Mouse (Mus musculus): ENCODE results near the gene Pnn.
"Not testable (repeated sequence)": the region's sequence is repeated elsewhere in the genome, so short reads cannot be mapped to it uniquely, and the experiment has no call there.

The Pnn gene

GRCm38 (mm10) chr12:59066448-59067077 is at the start of gene Pnn:
Gene Pnn, plus strand, starts transcription at chr12:59066884.
- DNase-seq (ENCODE audit: low read depth, low spot score) = peak; percentile 98

DNA sequence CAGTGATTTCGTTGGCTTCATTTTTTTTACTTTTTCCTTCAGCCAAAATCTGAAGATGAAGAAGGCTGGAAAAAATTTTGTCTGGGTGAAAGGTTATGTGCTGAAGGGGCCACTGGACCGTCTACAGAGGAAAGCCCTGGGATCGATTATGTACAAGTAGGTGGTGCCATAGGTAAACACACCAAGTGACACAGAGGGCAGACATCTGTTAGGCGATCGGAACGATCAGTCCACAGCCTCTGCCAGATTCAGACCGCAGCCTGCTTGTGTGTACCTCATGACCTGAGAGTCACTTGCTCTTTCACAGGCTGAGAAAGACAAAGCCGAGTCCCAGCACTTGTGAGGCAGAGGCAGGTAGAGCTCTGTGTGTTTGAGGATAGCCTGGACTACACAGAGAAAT is 48.7 kb upstream of the Pnn start:
- no peak for DNase-seq (ENCODE audit: low read depth, low spot score)

DNA sequence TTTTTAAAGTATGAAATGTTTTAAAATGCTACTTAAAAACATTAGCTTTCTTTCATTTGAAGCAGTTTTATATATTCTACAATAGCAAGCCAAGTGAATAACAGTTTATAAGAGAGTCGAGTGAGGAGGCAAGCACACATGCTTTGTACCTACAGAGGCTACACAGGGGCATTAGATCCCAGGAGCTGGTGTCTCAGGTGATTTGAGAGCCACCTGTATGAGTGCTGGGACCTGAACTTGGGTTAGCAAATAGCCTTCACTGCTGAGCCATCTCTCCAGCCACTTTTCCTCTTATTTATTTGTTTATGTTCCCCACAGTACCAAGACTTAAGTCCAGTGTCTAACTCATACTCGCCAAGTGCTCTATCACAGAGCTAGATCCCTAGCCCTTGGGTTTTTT is 46.8 kb upstream of the Pnn start:
- DNase-seq (ENCODE audit: low read depth, low spot score) = no peak

DNA sequence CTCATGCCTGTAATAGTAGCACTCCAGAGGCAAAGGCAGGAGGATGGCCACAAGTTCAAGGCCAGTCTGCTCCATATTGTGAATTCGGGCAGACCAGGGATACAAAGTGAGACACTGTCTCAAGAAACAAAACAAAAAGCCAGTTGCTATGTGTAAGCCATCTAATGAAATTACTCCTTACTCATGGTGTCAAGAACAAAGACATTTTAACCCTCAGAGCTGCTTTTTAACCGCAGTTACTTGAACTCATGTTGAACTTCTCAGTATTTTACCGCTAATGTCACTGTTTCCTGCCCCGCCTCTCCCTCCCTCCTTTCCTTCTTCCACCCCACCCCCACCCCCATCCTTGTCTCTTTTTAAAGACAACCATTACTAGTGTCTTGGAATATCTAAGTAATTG is 45.4 kb upstream of the Pnn start:
- no peak for DNase-seq (ENCODE audit: low read depth, low spot score)

- DNase-seq (ENCODE audit: low read depth, low spot score) = no peak
These were observed 34.6 kb upstream of the Pnn start for GRCm38 (mm10) chr12:59032101-59032500.

DNA sequence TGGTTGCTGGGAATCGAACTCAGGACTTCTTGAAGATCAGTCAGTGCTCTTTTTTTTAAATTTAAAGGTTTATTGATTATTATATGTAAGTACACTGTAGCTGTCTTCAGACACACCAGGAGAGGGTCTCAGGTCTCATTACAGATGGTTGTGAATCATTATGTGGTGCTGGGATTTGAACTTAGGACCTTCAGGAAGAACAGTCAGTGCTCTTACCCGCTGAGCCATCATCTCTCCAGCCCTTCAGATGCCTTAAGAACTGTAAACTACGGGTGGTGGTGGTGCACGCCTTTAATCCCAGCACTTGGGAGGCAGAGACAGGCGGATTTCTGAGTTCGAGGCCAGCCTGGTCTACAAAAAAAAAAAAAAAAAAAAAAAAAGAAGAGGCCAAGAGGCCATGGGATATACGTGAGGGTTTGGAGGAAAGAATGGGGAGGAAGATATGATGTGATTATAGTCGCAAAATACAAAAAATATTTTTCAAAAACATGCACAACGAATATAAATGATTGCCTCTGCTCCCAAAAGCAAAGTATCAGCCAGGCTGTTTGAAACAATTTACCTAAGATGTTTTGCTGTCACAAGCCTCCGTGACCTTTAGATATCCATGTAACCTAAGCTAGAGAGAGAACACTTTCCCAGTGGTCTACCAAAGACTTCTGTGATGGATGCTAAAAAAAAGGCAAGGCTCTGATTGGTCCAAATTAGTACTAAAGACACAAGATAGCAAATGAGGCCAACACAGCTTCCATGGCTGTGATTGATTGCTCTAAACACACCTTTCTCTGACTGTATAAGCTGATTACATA is 27.3 kb upstream of the Pnn start:
- DNase-seq (ENCODE audit: low read depth, low spot score) = no peak

DNA sequence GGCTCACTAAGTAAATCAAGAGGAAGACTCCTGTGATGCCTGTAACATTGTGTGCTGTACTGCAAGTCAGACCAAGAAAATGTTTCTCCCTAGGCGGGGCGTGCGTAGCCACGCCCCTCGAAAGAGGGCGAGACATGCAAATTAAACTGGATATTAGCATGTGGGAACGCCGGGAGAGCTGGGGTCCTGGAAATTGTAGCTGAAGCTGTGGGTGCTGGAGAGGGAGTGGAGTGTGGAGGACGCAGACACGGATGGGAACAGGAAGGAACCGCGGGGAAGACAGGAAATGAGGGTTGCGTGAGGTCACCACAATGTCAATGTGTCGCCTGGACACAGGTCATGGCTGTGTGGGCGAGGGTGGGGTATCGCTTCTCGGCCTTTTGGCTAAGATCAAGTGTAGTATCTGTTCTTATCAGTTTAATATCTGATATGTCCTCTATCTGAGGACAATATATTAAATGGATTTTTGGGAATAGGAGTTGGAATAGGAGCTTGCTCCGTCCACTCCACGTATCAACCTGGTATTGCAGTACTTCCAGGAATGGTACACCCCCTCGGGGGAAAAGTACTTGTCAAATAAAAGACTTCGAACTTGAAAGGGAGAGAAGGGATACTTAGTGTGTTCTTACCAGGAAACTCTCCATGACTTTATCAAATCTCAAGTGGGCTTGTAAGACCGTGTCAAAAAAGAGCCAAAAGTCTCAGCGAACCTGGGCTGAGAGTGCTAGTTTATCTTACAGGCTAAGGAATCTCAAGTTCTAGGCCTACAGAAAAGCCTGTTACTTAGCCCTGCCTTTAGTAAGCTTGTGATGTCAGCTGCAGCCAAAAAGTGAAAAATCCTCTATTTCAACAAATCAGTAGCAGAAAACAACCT is 26.5 kb upstream of the Pnn start:
- peak; percentile 6 for DNase-seq (ENCODE audit: low read depth, low spot score)

GRCm38 (mm10) chr12:59040851-59041250 is 25.8 kb upstream of the Pnn start:
- DNase-seq (ENCODE audit: low read depth, low spot score) = no peak

GRCm38 (mm10) chr12:59052470-59052869 is 14.2 kb upstream of the Pnn start:
- DNase-seq (ENCODE audit: low read depth, low spot score) = no peak

DNA sequence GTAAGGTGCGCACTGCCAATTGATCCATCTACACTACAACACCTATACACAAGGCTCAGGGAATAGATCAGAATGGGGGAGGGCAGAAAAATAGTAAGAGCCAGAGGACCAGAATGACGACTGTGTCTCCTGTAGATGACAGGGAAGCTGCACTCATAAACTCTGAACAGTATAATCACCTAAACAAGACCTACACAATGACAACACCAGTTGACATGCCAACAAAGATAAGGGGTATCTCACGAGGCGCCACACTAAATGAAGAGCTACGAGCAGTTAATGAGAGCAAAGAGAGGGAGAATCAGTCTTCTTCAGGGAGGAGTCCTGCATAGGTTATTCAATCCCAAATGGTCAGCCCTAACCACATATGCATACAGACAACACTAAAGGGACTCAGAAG is 13.5 kb upstream of the Pnn start:
- no peak for DNase-seq (ENCODE audit: low read depth, low spot score)

- DNase-seq (ENCODE audit: low read depth, low spot score) = no peak
These were observed 12.7 kb upstream of the Pnn start for GRCm38 (mm10) chr12:59053976-59054375.

- no peak for DNase-seq (ENCODE audit: low read depth, low spot score)
These were observed 11.4 kb upstream of the Pnn start for GRCm38 (mm10) chr12:59055196-59055850.

DNA sequence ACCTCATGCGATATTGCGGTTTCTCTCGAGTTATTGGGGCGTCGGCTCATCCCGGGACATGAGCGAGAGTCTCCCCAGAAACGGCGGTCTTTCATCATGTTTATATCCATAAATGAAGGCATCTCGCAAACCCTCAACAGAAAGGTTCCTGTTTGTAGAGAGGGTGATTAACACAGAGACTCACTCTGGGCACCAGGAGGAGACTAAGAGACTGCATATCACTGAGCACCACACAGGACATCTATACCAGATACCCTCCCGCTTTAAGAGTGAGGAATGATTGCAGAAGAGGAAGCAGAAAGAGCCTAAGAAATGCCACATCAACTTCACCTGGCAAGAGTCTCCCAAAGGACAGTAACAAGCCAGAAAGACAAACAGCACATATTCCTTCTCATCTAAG is 10.5 kb upstream of the Pnn start:
- DNase-seq (ENCODE audit: low read depth, low spot score) = no peak

- DNase-seq (ENCODE audit: low read depth, low spot score) = not testable (repeated sequence)
These were observed 8.4 kb upstream of the Pnn start for GRCm38 (mm10) chr12:59058242-59058641.

DNA sequence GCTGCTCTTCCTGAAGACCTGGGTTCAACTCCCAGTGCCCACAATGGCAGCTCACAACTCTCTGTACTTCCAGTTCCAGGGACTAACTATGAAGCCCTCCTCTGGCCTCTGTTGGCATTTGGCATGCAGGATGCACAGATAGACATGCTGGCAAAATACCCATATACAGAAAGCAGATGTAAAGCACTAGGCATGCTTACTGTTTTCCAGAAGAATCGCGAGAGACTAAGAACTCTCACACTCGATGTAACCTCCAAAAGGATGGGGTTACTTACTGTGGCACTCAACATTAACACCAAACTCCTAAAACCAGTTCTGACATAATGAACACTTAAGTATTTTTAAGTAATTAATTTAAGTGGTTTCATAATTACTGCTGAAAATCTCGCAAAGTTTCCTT is 6.4 kb upstream of the Pnn start:
- DNase-seq (ENCODE audit: low read depth, low spot score) = no peak

GRCm38 (mm10) chr12:59060993-59061595 is 5.6 kb upstream of the Pnn start, which contains the start of gene Trappc6b:
Gene Trappc6b, minus strand, starts transcription at chr12:59061472.
- DNase-seq (ENCODE audit: low read depth, low spot score) = peak; percentile 65

GRCm38 (mm10) chr12:59064837-59065236 is 1.8 kb upstream of the Pnn start:
- DNase-seq (ENCODE audit: low read depth, low spot score) = no peak

- DNase-seq (ENCODE audit: low read depth, low spot score) = no peak
These were observed 908 bp upstream of the Pnn start for GRCm38 (mm10) chr12:59065776-59066175.

DNA sequence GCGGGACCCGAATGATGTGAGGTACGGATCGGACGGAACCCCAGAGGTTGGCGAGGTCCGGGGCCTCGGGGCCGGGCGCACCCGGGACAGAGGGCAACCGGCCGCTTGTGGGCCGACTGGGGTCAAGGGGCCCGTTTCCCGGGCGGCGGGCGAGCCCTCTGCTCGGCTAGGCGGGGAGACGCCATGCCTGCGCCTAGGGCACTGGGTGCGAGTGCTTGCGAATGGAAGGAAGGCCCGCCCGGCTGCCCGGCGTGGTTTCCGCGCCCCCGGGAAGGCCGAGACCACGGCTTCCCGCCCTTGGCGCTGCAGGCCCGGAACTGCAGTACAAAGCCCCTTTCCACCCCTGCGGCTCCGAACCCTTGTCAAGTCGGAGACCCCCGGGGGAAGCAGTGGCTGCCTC is 411 bp downstream of the Pnn start:
- no peak for DNase-seq (ENCODE audit: low read depth, low spot score)

DNA sequence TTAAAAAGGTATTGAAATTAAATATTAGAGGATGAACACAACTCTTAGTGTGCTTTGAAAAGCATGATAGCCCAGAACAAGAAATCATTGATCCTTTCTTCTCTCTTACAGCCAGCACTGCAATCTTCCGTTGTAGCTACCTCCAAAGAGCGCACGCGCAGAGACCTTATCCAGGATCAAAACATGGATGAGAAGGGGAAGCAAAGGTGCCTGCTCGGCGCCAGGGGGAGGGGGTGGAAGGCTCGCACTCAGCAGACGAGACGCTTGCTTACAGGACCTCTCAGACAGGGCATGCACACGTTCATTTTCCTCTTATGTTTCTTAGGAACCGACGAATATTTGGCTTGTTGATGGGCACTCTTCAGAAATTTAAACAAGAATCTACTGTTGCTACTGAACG is 2.1 kb downstream of the Pnn start:
- DNase-seq (ENCODE audit: low read depth, low spot score) = no peak

DNA sequence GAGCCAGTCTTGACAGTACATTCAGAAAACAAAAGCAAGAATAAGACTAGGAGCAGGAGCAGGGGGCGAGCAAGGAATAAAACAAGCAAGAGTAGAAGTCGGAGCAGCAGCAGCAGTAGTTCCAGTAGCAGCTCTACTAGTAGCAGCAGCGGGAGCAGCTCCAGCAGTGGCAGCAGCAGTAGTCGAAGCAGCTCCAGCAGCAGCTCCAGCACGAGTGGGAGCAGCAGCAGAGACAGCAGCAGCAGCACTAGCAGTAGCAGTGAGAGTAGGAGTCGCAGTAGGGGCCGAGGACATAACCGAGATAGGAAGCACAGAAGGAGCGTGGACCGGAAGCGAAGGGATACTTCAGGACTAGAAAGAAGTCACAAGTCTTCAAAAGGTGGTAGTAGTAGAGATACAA is 5.6 kb downstream of the Pnn start:
- peak; percentile 22 for DNase-seq (ENCODE audit: low read depth, low spot score)
